Mouse (Mus musculus) heart, postnatal 25 days (tissue): ENCODE data around the gene Brd4. TPM values are rescaled to one million over a fixed set of nuclear protein-coding genes. Genes with fewer than 3 reads are reported as not detected.

Experiments
- DNase-seq: peaks from one replicate; pipeline ENCODE4 v3.0.0; 2022; ENCODE audit warnings: low spot score
- intact Hi-C: fragments of 180-260 bp; cut with DNase I; formaldehyde crosslinking; loops from one replicate; pipeline ENCODE4 v1.15.1; 2025
- total RNA-seq, 2 experiments: library from RNA; stranded (reverse); gene quantifications; 2 replicates each; pipeline ENCODE4 v1.2.3; 2021

Brd4 gene
- total RNA-seq, 2 experiments from 2014 or later = 50.9 to 57.5 TPM

DNA sequence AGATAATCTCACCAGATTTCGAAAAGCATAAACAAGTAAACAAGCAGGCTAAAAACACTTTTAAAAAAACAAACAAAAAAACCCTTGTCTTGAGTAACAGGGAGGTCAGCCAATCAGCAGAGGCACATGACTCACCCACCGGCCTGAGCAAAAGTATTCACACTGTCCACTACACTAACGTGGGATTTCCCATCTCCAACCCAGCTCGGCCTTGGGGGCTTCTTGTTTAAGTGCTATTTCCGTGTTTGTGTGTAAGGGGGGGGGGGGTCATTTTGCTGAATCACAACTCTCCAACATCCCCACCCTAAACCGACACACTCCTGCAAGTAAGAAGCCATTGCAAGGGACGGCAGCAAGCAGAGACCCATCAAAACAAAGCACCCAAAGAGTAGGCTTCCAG lies 1.2 kb downstream of the Brd4 start:
- DNase-seq = peak; percentile 5
- intact Hi-C loops = loop anchor here (5.0 kb wide), 1 partner anchor 51 kb away; no protein-coding TSS in a partner anchor

DNA sequence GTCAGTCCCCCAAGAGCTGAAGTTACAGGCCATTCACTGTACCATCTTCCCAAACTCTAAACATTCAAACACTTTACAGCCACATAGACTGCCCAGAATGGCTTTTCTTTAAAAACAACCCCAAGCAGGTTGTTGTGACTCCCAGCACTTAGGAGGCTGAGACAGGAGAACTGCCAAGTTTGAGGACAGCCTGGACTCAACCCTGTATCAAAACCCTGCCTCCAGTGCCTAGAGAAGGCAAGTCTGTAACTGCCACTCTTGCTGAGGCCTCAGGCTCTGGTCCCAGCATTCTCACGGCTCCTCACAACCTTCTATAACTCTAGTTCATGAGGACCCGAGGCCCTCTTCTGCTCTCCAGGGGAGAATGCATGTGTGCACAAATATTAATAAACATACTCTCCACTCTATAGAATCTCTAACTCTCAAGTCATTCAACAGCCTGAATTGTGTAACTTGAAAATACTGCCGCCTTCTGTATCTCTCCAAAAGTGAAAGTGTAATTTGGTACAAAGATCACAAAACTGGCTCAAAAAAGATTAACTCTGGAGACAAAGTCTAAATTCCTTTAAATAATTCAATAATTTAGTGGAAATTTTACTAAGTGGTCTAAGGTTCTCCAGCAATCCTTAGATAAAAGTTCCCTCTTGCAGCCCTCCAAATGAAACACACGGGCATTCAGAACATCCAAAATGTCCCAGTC lies 2.8 kb downstream of the Brd4 start:
- intact Hi-C loops = loop anchor here (5.0 kb wide), 1 partner anchor 49 kb away; no protein-coding TSS in a partner anchor
- DNase-seq = no peak

DNA sequence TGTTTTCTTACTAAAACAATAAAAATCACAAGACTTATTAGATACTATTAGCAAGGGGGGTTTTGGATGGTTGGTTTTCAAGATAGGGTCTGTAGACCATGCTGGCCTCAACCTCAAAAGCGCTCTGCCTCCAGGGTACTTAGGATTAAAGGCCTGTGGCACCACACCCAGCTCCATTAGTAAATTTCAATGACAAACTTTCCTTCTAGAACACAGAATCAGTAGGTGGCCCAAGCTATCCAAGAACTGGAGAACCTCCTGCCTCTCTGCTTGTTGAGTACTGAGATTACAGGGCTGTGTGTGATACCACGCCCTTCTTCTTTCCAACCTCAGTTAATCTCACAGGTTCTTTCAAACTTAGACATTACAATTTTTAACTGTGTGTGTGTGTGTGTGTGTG lies 3.4 kb downstream of the Brd4 start:
- DNase-seq = no peak
- intact Hi-C loops = loop anchor here (5.0 kb wide), 1 partner anchor 49 kb away; no protein-coding TSS in a partner anchor

GRCm38 (mm10) chr17:32280575-32280974 lies 3.9 kb downstream of the Brd4 start:
- intact Hi-C loops = loop anchor here (5.0 kb wide), 1 partner anchor 48 kb away; no protein-coding TSS in a partner anchor
- DNase-seq = no peak

GRCm38 (mm10) chr17:32277201-32277600 lies 7.3 kb downstream of the Brd4 start:
- no peak for DNase-seq
- intact Hi-C loops = no loop called here

DNA sequence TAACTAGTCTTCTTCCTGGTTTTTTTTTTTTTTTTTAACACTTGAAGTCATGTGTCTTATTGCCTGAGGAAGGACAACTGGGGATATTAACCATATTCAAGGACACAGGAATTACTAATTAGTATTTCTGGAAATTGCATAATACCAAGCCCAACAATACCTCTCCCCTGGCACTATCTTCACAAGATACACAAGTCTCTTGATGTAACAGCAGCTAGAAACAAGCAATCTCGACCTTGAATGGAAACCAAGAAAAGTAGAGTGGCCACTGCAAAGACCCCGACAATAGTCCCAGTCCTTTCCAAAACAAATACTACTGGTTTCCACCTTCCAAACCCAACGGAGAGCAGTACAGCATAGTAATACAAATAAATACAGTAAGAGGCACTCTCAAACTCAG lies 9.0 kb downstream of the Brd4 start:
- DNase-seq = no peak
- intact Hi-C loops = no loop called here

- no peak for DNase-seq
- intact Hi-C loops = no loop called here
Measured at GRCm38 (mm10) chr17:32269151-32269550, 15.4 kb downstream of the Brd4 start.

GRCm38 (mm10) chr17:32268540-32268960 lies 16.0 kb downstream of the Brd4 start:
- DNase-seq = no peak
- intact Hi-C loops = no loop called here

DNA sequence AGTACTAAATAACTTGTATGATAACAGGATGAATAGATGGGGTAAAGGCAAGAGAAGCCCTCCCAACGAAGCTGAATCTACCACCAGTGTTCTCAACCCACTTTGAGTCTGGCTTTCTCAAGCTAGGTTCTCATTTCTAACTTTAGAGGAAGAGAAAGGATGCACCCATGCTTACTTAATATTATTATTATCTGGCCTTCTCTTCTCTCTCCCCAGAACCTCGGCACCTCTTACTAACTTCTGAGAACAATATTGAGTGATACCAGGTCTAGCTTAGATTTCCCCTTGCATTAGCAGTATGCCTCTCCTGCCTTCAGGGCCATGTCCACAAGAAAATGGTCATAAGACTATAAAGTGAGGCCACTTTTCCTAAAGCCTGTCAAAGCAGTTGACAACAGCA lies 16.4 kb downstream of the Brd4 start:
- no peak for DNase-seq
- intact Hi-C loops = no loop called here

DNA sequence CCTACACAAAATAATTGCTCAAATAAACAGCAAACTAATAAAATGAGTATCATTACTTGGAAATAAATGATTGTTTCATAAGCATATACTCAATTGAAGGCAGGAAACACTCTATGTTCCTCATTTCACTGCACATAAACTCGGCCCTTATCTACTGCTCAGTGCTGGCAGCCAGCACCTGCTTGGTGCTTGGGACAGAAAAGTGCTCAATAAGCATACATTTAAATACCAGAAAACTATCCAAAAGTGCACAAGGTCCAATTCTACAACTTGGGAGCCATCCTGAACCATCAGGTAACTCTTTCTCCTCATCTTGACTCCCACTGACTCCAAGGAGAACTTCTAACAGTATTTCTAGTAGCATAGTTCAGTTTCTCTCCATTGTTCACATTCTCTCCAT lies 16.9 kb downstream of the Brd4 start:
- no peak for DNase-seq
- intact Hi-C loops = no loop called here

GRCm38 (mm10) chr17:32263672-32264071 lies 20.9 kb downstream of the Brd4 start:
- DNase-seq = no peak
- intact Hi-C loops = no loop called here

DNA sequence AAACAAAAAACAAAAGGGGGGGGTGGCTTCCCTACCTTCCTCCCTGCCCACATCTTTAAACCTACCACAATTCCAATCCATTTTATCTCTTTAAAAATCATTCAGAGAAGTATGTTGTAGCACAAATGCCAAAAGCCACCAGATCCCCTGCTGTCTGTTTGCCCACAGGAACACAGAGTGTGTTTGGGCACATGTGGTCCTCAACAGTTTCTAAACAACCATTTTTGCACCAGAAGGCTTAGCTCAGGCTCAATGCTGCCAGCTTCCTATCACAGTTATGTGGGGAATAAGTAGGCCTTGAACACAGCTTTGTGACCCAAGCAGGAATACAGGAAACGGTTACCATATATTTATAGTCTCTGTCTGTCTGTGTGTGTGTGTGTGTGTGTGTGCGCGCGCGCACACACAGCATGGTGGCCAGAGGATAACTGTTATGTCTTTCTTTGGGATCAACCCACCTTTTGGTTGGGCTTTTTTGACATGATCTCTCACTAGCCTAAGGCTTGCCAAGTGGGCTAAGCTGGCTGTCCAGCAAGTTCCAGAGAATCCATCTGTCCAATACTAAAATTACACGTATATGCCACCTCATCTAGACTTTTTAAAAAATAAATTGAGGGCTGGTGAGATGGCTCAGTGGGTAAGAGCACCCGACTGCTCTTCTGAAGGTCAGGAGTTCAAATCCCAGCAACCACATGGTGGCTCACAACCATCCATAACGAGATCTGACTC lies 21.5 kb downstream of the Brd4 start:
- DNase-seq = no peak
- intact Hi-C loops = no loop called here

DNA sequence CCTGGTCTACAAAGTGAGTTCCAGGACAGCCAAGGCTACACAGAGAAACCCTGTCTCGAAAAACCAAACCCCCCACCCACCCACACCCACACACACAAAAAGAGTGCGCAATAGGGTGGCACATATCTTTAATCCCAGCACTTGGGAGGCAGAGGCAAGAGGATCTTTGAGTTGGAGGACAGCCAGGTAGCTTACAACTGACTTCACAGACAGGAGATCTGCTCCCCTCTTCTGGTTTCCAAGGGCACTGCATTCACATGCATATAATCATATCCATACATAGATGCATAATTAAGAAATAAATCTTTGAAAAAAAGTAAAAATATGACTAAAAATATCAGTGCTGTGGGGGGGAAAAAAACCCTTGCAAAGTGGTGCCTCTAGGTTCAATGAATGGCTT lies 25.7 kb downstream of the Brd4 start:
- no peak for DNase-seq
- intact Hi-C loops = no loop called here

GRCm38 (mm10) chr17:32257944-32258343 lies 26.6 kb downstream of the Brd4 start:
- DNase-seq = no peak
- intact Hi-C loops = no loop called here

GRCm38 (mm10) chr17:32257452-32257851 lies 27.1 kb downstream of the Brd4 start:
- DNase-seq = no peak
- intact Hi-C loops = no loop called here

GRCm38 (mm10) chr17:32256896-32257295 lies 27.6 kb downstream of the Brd4 start:
- no peak for DNase-seq
- intact Hi-C loops = no loop called here

DNA sequence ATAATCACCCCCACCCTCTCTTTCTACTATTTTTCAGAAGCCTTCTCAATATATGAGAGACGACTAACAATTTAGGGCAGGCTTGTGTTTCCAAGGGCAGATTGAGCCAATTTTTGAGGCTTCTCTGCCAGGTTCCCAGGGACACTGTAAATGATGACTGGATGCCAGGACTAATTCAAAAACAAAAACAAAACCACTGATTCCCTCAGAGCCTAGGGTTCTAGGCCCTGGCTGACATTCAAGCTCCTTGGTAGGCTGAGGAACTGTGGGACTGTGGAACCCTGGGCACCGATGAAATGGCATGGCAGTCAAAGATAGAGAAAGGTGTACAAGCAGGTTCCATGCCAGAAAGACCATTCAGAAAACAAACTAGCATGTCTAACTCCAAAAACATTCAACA lies 31.3 kb downstream of the Brd4 start:
- intact Hi-C loops = no loop called here
- no peak for DNase-seq

DNA sequence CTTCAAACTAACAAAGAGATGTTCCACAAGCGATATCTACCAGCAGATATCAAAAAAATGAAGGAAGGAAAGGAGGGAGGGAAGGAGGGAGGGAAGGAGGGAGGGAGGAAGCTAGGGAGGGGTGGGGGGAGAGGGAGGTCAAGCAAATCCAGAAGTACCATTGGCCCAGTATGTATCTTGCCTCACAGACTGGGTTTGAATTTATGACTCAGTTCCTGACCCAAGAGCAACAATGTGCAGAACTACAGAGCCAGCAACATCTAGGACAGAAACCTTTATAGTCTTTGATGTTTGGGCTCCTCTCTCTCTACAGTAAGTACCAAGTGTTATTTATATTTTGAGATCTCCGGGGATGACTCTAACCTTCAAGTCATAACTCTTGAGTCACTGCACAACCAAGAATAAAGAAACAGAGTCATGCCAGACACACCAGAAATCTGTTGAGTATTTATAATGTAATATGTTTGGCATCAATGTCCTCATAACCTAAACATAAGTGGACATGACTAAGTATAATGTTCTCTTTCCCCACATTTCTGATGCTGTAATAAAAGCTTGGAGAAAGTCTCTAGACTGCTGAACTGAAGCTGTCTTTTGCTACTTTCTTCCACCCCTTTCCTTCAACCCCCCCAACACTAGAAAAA lies 32.6 kb downstream of the Brd4 start:
- DNase-seq = no peak
- intact Hi-C loops = no loop called here

DNA sequence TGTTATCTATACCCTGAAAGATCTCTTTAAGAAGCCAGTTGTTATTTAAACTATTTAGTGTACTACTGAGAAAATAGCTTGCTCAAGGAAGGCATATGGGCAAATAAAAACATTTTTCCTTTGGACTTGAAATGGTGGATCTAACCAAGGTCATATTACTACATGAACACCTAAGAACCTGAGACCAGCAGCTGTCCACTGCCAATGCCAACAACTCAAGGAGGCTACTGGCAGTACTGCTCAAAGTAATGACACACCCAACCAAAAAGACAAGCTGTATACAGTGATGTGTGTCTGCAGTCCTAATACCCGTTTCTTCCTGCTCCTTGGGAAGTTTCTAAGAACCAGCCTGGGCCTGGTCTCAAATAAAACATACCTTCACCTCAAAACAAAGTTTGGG lies 34.5 kb downstream of the Brd4 start:
- intact Hi-C loops = no loop called here
- no peak for DNase-seq

DNA sequence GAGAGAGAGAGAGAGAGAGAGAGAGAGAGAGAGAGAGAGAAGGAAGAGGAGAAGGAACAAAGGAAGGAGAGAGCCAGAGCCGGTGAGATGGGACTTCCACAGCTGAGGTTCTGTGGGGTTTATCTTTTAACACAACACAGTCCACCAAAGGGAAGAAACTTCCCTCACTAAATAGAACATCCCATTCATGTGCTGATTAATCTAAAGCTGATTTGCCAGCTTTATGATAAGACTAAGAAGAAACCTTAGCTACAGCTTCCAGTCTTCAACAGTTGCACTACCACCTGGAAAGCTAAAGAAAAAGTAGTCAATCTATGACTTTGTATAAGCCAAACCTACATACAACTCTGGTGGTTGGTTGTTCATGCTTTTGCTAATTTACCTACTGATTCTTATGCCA lies 36.3 kb downstream of the Brd4 start:
- DNase-seq = no peak
- intact Hi-C loops = no loop called here

DNA sequence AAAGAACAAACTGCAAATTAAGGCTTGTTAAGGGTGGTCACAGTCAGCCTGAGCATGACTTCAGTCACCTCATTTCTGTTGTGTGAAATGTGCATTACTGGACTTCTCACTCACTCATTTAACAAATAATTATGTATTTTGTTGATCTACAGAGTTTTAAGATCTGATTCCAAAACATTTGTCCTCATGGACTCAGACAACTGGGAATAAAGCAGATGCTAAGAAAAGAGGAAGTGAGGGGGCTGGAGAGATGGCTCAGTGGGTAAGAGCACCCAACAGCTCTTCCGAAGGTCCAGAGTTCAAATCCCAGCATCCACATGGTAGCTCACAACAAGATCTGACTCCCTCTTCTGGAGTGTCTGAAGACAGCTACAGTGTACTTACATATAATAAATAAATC lies 36.9 kb downstream of the Brd4 start:
- no peak for DNase-seq
- intact Hi-C loops = no loop called here
